Mouse (Mus musculus): ENCODE measurements at regions not wholly inside any gene's neighbourhood (a gene's known extent, or its start where the extent isn't known, plus 50 kb on each side); places are given as distances from the start of the nearest gene placed in this dataset.
A peak's percentile ranks its signal among the peaks of the same experiment; 100 is the strongest.
"Not testable (repeated sequence)": the region's sequence is repeated elsewhere in the genome, so short reads cannot be mapped to it uniquely, and the experiment has no call there.

DNA sequence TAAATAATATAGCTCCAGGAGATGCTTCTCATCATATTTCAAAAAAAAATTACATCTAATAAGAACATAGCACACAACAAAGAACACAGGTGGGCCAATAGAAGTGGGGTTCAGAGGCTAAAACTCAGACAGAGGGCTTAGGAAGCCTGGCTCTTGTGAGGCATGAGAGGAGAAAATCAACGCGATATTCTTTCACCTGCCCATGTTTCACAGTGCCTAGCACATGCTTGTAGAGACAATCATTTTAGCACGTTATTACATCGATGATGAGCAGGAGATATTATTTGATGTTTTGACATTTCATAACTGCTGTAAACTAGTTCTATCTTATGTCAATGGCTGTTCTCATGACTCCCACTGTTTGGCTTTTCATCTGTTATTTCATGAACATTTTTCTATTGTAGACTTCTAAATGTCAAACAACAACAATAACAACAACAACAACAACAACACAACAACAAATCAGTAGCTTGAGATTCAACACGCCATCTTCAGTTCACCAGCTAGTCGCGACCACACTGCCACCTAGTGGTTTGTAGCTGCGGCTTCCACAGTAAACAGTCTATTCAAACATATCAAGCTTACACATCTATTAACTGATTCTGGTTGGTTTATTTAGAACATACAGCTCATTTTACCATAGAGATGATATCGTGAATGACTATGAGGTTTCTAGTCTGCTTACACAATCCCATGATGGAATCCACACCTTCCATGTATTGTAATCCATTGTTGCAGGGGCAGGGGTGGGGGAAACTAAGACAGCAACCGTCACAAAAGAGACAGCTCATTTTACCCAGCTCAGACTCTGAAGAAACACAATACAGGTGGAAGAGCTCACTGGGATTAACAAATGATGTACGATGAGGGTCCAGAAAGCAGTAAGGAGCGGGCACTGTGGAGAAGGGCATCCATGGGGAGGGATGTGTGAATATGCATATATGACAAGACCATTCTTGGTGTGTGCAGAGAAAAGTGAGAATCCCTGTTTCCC, 60.5 kb upstream of the Tmem200a start:
- peak; percentile 69 for DNase-seq

DNA sequence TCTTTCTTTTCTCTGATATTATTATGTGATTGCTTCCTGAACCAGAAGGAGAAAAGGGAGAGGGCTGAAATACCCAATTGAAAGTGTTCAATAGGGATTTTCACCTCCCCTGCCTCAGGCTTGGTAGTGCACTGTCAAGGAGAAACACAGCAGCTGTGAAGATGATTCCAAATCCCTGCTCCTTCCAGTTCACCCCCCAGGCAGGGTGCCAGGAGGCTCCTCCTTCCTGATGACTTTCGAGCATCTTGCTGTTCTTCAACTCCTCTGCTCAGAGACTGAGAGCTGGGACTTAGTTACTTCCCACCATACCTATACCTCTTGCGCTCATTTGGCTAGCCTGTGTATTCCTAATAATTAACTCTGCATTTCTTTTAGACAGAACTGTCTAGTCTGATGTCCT, 73.7 kb upstream of the Tmem200a start:
- DNase-seq, result no peak

DNA sequence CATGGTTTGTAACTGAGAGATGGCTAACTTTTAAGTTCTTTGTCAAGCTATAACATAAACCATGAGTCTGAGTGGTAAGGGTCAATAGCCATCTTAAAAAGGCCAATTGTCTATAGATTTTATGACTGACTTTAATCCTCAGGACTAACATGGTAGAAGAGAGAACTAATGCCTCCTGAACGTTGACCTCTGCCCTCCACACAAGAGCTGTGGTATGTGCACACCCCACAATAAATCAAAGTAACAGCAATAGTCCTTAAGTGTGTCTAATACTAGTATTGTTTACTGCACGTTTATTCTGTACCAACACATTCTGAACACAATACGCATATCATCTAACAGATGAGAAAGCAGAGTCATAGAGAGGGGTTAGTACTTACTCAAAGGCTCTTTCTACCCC, 70.7 kb upstream of the Samd3 start:
- DNase-seq, result no peak

DNA sequence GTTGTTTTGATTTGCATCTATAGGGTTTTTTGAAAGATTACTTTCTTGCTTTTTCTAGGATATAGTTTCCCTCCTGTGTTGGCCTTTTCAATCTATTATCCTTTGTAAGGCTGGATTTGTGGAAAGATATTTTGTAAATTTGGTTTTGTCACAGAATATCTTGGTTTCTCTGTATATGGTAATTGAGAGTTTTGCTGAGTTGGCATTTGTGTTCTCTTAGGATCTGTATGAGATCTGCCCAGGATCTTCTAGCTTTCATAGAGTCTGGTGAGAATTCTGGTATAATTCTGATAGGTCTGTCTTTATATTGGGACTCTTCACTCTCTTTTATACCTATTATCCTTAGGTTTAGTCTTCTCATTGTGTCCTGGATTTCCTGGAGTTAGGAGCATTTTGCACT, 68.4 kb upstream of the Samd3 start:
- DNase-seq, result not testable (repeated sequence)

DNA sequence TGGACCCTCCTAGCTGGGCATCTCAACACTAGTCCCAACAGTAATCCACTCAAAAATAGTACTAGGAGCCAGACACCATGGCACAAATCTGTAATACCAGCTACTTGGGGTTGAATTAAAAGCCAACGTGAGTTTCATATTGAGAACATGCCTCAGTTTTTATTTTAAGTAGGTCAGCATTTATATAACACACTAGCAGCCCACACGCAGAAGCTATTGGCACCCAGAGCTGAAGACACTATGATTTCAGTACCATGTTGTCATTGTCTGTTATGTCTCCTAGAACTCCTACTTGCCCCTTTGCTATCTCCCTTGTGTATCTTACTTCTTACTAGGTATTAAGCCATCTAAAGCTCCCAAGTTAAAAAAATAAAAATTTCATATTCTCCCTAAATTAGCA, 65.0 kb upstream of the Samd3 start:
- DNase-seq, result no peak

DNA sequence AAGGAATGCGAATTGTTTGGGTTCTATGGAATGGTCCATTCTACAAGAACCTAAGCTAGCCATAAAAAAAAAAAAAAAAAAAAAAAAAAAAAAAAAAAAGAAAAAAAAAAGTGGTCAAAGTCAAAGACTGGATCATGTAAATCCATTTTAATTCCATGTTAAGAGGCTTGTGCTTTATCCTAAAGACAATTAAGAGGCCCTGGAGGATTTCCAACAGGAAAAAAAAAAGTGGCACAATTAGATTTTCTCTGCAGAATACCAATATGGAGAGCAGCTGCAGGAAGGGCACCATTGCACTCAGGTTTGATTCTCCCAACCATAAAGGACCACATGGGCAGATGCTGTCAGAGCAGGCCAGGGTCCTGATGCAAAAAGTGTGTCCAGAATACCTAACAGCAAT, 51.9 kb upstream of the Samd3 start:
- peak; percentile 68 for DNase-seq

DNA sequence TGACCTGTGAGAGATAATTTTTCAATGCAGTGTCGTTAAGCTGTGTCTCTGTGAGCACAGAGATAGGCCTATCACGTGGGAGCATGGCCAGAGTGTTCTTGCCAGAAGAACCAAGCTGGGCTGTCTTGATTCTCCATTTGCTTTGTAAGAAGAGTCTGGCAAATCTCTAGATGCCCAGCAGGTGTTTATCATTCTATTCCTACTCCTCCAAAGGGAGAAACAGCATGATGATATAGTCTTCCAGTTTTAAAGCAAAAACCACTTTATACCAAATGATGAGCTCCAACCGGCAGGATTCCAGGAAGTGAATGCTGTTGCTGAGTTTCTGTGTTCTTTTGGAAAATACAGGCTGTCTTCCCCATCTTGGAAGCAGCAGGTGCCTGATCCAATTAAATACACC, 51.2 kb upstream of the Samd3 start:
- no peak for DNase-seq

Data from retina, postnatal 1 day (tissue).